Mouse (Mus musculus) liver, embryonic 11.5 days (tissue): Measurements from ENCODE around the gene Hps5. TPM values are rescaled to one million over a fixed set of nuclear protein-coding genes. Genes with fewer than 3 reads are reported as not detected.
"Not testable (repeated sequence)": the region's sequence is repeated elsewhere in the genome, so short reads cannot be mapped to it uniquely, and the experiment has no call there.

Experiments
- ATAC-seq: fragments of 200-750 bp; cut with Nextera tagmentation; replicated peaks from 2 replicates; pipeline ENCODE4 v1.8.0; 2017; ENCODE audit warnings: moderate number of reproducible peaks, mild to moderate bottlenecking, moderate TSS enrichment, moderate library complexity; ENCODE audit not compliant: low FRiP score
- DNase-seq: peaks from one replicate; pipeline ENCODE4 v3.0.0-alpha.2; 2017; ENCODE audit warnings: low spot score
- H3K27ac ChIP-seq: fragments of 300-500 bp; sonication (generic); 2 replicates; pipeline ENCODE4 v1.5.1; 2014; ENCODE audit warnings: mild to moderate bottlenecking, low read depth, low read length, control low read depth
- H3K27me3 ChIP-seq: fragments of 300-500 bp; sonication (generic); replicated peaks from 2 replicates; pipeline ENCODE4 v1.6.1; 2014; ENCODE audit warnings: low read length, mixed read lengths; ENCODE audit not compliant: control insufficient read depth, insufficient read depth
- H3K36me3 ChIP-seq: fragments of 300-500 bp; sonication (generic); 2 replicates; pipeline ENCODE4 v1.6.1; 2014; ENCODE audit warnings: mild to moderate bottlenecking, low read length, moderate library complexity, mixed read lengths; ENCODE audit not compliant: control insufficient read depth, insufficient read depth
- H3K4me1 ChIP-seq: fragments of 300-500 bp; sonication (generic); replicated peaks from 2 replicates; pipeline ENCODE4 v1.6.1; 2014; ENCODE audit warnings: low read length, mixed read lengths; ENCODE audit not compliant: control insufficient read depth, insufficient read depth
- H3K4me2 ChIP-seq: fragments of 300-500 bp; sonication (generic); 2 replicates; pipeline ENCODE4 v1.6.1; 2014; ENCODE audit warnings: mild to moderate bottlenecking, control low read depth, moderate library complexity
- H3K4me3 ChIP-seq: fragments of 300-500 bp; sonication (generic); 2 replicates; pipeline ENCODE4 v1.5.1; 2014; ENCODE audit warnings: low read depth, low read length, control low read depth
- H3K9ac ChIP-seq: fragments of 300-500 bp; sonication (generic); 2 replicates; pipeline ENCODE4 v1.6.1; 2014; ENCODE audit warnings: low read depth, low read length, control low read depth
- H3K9me3 ChIP-seq: fragments of 300-500 bp; sonication (generic); 2 replicates; pipeline ENCODE4 v1.6.1; 2016; ENCODE audit warnings: low read length, inconsistent platforms, mixed read lengths; ENCODE audit not compliant: control insufficient read depth
- WGBS: fragments of 180-500 bp; shearing (Covaris S2); extraction: QIAGEN DNeasy Blood & Tissue Kit; methylation state at CpG from one replicate; pipeline ENCODE4 v1.1.7; 2014; 5-methylcytosine and 5-hydroxymethylcytosine counted together
- polyA plus RNA-seq: library from polyadenylated mRNA; unstranded; fragments of >200 nt; fragmentation: Nextera tagmentation; extraction: Ambion mirVana; gene quantifications from 2 replicates; pipeline ENCODE4 v1.2.1, GENCODE M21; 2014

Gene Hps5
- polyA plus RNA-seq, 1 experiment from 2014 or later, result 15.5 TPM

DNA sequence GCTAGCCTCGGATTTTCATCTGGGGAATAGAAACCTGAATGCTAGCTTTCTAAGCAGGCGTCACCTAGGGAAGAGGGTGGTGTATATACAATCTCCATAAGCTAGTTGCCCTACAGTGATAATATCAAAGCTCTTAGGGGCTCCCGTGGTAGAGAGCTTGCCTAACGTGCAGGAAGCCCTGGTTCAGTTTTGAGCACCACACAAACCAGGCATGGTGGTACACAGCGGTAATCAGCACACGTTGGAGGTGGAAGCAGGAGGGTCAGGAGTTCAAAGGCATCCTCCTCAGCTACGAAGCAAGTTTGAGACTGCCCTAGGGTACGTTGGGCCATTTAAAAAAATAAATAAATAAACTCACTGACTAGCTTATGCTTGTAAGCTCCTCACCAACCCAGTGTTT is 35.8 kb upstream of the Hps5 start:
- Histone ChIP-seq H3K9me3 (no peaks in the 10 kb centered on the region), H3K4me3 (no peak overlapping the region), H3K27me3 (no peaks in the 10 kb centered on the region), H3K9ac (no peak overlapping the region), H3K27ac (peak overlapping the region; percentile 33; the same call in 1 of the 2 replicates), H3K4me2 (no peak overlapping the region), H3K36me3 (no peaks in the 10 kb centered on the region), H3K4me1 (peaks cover 42% of the 10 kb centered on the region)
- no peak for DNase-seq
- no peak for ATAC-seq
- WGBS, result 57% methylated on average over 8 of the region's 8 CpGs

DNA sequence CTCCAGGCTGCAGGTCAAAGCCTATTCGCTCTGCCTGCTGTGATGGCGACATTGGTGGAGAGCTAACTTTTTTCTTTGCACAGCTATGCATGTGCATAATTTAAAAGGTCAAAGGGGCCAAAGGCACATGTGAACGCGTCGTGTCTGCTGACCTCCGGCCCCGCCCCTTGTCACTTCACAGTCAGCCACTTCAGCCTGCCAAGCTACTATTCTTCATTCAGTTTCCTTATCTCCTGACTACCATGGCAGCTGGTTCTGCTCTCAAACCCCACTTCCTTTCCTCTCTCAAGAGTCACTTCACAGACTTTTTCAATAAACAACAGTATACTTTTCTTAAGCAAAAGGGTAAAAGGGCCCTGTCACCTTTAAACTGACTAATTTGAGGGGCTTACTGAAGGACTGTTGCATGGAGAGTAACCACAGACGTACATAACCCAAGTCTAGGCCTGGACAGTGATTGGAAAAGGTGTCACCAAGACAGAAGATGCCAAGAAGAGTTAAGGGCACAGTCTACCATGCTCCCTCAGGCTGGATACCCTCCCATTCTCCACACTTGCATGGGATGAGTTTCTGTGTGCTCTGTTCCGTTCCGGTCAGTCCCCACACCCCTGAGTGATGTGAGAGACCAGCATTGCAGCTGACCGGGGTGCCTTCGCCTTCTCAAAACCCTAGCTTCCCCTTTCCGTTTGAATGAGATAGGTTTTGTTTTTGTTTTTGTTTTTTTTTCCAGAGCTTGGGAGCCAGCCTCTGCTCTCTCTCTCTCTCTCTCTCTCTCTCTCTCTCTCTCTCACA is 35.1 kb upstream of the Hps5 start:
- peaks cover 42% of the 10 kb centered on the region for H3K4me1 ChIP-seq
- H3K27me3 ChIP-seq, result no peaks in the 10 kb centered on the region
- no peak for DNase-seq
- no peaks in the 10 kb centered on the region for H3K9me3 ChIP-seq
- peak overlapping the region; percentile 57 for H3K27ac ChIP-seq
- H3K36me3 ChIP-seq, result no peaks in the 10 kb centered on the region
- no peak overlapping the region for H3K9ac ChIP-seq
- H3K4me2 ChIP-seq, result peak overlapping the region; percentile 33; the same call in 1 of the 2 replicates
- no peak overlapping the region for H3K4me3 ChIP-seq
- ATAC-seq, result peak; percentile 46
- 31% methylated on average over 13 of the region's 13 CpGs for WGBS

DNA sequence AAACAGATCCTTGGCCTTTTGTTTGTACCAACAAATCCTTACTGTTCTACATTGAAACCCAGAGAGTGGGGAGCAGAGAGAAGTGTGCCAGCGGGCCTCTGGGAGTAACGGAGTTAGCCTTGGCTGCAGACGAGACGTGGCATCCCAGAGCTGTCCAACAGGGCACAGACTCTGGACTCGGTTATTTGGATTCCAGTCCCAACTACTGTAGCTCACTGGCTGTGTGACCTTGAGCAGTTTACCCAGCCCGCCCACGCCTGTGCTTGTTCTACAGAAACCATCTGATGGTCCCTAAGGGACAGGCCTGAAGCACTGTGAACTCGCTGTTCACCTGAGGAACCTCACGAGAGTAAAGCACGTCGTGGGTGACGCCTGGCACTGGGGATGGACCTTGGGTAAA is 34.0 kb upstream of the Hps5 start:
- Histone ChIP-seq H3K27me3 (no peaks in the 10 kb centered on the region), H3K9ac (no peak overlapping the region), H3K27ac (peak overlapping the region; percentile 57), H3K4me2 (no peak overlapping the region), H3K4me3 (no peak overlapping the region), H3K36me3 (no peaks in the 10 kb centered on the region), H3K9me3 (no peaks in the 10 kb centered on the region), H3K4me1 (peaks cover 42% of the 10 kb centered on the region)
- ATAC-seq (no peak; the same call in 1 of the 2 replicates), DNase-seq (no peak)
- WGBS, result 84% methylated on average over 12 of the region's 12 CpGs

DNA sequence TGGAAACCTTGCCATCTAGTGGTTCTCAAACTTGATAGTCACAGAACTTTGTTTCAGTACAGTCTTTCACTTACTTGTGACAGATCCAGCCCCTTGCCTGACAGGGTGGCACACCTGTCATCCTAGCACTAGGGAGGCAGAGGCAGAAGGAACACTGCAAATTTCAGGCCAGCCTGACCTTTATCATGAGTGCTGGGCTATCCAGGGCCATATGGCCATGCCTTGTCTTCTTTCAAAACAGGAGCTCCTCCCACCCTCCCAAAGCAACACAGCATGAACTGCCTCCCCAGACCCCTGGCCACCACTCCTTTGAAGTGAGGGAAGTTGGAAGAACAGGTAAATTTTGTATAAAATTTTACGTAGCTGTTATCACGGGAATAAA is 31.9 kb upstream of the Hps5 start:
- Histone ChIP-seq H3K4me1 (peaks cover 28% of the 10 kb centered on the region), H3K36me3 (peaks cover 3% of the 10 kb centered on the region; the same call in 1 of the 2 replicates), H3K27me3 (no peaks in the 10 kb centered on the region), H3K9ac (no peak overlapping the region), H3K4me2 (no peak overlapping the region), H3K27ac (no peak overlapping the region), H3K4me3 (no peak overlapping the region), H3K9me3 (no peaks in the 10 kb centered on the region)
- no peak for DNase-seq
- WGBS, result 80% methylated on average over 2 of the region's 2 CpGs
- ATAC-seq, result no peak

DNA sequence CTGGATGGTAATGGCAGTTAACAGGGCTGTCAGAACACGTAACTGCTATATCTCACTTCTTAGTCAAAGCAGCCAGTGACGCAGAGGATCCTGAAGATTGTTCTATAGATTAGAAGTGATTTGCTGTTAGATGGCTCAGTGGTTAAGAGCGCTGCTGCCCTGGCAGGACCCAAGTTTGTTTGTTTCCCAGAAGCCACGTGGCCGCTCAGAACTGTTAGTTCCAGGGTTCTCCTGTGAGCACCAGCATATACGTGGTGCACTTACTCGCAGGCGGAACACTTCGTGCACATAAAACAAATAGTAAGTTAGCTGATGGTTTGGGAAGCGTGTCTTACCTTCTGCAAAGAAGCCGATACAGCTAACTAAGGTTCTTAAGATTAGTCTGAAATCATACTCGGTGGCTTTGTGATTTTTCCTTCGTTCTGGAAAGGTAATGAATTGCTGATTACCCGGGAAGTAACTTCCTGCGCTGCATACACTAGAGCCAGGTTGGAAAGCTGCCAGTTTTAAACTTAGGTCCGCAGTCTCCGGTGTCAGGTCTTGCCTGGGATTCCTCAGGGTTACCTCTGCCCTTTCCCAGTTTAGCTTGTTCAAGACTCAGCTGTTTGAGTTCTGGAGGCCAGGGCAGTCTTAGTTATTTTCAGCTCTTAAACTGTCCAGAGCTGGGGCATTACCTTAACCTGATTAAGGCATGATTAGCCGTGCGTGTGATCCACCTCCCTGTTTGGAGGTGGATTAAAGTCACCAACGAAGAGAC is 31.4 kb upstream of the Hps5 start:
- ATAC-seq, result no peak

DNA sequence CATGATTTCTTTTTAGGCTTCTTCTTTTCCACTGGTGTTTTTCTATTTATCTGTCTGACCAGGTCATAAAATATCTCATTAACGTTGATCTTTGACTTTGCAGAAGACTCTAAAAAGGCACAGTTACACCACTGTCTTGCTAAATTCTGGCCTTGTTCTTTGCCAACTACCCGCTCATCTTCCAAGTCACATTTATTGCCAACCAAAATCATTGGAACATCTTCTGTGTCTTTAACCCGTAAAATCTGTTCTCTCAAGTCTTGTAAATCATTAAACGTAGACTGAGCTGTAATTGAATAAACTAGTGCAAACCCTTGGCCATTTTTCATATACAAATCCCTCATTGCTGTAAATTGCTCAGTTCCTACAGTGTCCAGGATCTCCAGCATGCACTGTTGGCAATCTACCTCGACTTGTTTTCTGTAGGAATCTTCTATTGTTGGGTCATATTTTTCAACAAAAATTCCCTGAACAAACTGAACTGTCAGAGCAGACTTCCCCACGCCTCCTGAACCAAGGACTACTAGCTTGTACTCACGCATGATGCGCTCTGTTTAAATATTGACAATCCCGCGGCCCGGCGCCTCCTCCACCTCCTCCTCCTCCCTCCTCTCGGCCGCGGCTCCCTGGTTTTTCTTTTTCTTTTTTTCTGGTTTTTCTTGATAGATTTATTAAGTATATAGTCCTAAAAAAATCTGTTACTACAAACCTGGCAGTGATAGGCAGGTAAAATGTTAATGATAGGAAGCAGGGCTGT is 25.2 kb upstream of the Hps5 start:
- ATAC-seq, DNase-seq, H3K4me1 ChIP-seq, H3K9me3 ChIP-seq, H3K27ac ChIP-seq, H3K4me3 ChIP-seq, H3K4me2 ChIP-seq, H3K9ac ChIP-seq, H3K27me3 ChIP-seq: not testable (repeated sequence)
- WGBS, result 86% methylated on average over 15 of the region's 15 CpGs
- H3K36me3 ChIP-seq, result peaks cover 33% of the 10 kb centered on the region

More for the DNA sequence above, 31.4 kb upstream of the Hps5 start:
- Histone ChIP-seq H3K4me2 (no peak overlapping the region), H3K4me1 (peaks cover 23% of the 10 kb centered on the region), H3K4me3 (no peak overlapping the region), H3K27ac (no peak overlapping the region), H3K9ac (no peak overlapping the region), H3K9me3 (no peaks in the 10 kb centered on the region), H3K27me3 (no peaks in the 10 kb centered on the region), H3K36me3 (peaks cover 8% of the 10 kb centered on the region)
- 71% methylated on average over 20 of the region's 20 CpGs for WGBS
- DNase-seq, result no peak

DNA sequence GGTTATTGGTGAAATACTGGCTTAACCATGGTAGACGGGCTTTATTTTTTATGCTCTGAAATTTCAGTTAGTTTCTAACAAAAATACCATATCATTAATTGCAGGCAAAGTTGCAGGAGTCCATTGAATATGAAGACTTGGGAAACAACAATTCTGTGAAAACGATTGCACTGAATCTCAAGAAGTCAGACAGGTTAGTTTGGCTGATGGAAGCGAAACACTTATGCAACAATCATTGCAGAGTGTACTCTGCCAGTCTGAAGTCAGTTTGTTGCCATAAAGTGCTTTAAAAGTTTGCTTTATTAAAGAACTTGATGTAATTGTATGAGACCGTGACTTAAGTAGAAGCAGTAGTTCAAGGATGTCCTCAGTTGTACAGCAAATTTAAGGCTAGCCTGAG is 18.1 kb upstream of the Hps5 start:
- Histone ChIP-seq H3K4me3 (no peak overlapping the region), H3K4me2 (no peak overlapping the region), H3K9ac (no peak overlapping the region), H3K36me3 (peaks cover 59% of the 10 kb centered on the region), H3K27ac (no peak overlapping the region), H3K4me1 (no peaks in the 10 kb centered on the region), H3K27me3 (no peaks in the 10 kb centered on the region), H3K9me3 (no peaks in the 10 kb centered on the region)
- ATAC-seq (no peak), DNase-seq (no peak)
- 92% methylated on average over 4 of the region's 4 CpGs for WGBS

DNA sequence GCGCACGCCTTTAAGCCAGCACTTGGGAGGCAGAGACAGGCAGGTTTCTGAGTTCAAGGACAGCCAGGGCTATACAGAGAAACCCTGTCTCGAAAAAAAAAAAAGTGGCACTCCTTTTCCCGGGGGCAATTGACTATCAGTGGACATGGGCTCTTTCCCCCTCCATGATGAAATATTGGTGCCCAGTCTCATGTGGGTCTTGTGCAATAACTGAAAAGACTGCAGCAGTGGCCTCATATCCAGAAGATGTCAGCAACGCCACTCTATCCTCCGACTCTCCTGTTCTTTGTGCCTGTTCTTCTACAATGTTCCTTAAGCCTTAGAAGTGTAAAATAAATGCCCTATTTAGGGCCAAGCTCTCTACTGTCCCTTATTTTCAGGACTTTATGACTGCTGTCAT is 14.5 kb upstream of the Hps5 start:
- ATAC-seq (no peak), DNase-seq (no peak)
- Histone ChIP-seq H3K9ac (no peak overlapping the region), H3K36me3 (peaks cover 38% of the 10 kb centered on the region), H3K27ac (no peak overlapping the region), H3K4me1 (no peaks in the 10 kb centered on the region), H3K4me3 (no peak overlapping the region), H3K9me3 (no peaks in the 10 kb centered on the region), H3K4me2 (no peak overlapping the region), H3K27me3 (no peaks in the 10 kb centered on the region)
- 88% methylated on average over 6 of the region's 6 CpGs for WGBS
